Mouse (Mus musculus) embryonic facial prominence, embryonic 13.5 days (tissue): ENCODE measurements around the gene Gpr162. TPM values are rescaled to one million over a fixed set of nuclear protein-coding genes. Genes with fewer than 3 reads are reported as not detected.
"Not testable (repeated sequence)": the region's sequence is repeated elsewhere in the genome, so short reads cannot be mapped to it uniquely, and the experiment has no call there.

Source experiments
- ATAC-seq: fragments of 200-750 bp; cut with Nextera tagmentation; 2 replicates; pipeline ENCODE4 v1.8.0; 2017; ENCODE audit warnings: low read depth; ENCODE audit not compliant: insufficient number of reproducible peaks, insufficient read depth, low FRiP score, low TSS enrichment
- H3K27ac ChIP-seq: fragments of 300-500 bp; sonication (generic); 2 replicates; pipeline ENCODE4 v1.5.1; 2015; ENCODE audit warnings: moderate library complexity, mild to moderate bottlenecking, inconsistent platforms
- H3K27me3 ChIP-seq: fragments of 300-500 bp; sonication (generic); 2 replicates; pipeline ENCODE4 v1.6.1; 2015; ENCODE audit warnings: mild to moderate bottlenecking, inconsistent platforms
- H3K36me3 ChIP-seq: fragments of 300-500 bp; sonication (generic); 2 replicates; pipeline ENCODE4 v1.6.1; 2015; ENCODE audit warnings: mild to moderate bottlenecking, inconsistent platforms
- H3K4me1 ChIP-seq: fragments of 300-500 bp; sonication (generic); 2 replicates; pipeline ENCODE4 v1.6.1; 2015; ENCODE audit warnings: inconsistent platforms
- H3K4me2 ChIP-seq: fragments of 300-500 bp; sonication (generic); 2 replicates; pipeline ENCODE4 v1.6.1; 2015; ENCODE audit warnings: moderate library complexity, mild to moderate bottlenecking, inconsistent platforms
- H3K4me3 ChIP-seq: fragments of 300-500 bp; sonication (generic); 2 replicates; pipeline ENCODE4 v1.5.1; 2015; ENCODE audit warnings: mild to moderate bottlenecking, inconsistent platforms
- H3K9ac ChIP-seq: fragments of 300-500 bp; sonication (generic); 2 replicates; pipeline ENCODE4 v1.6.1; 2015; ENCODE audit warnings: mild to moderate bottlenecking, inconsistent platforms
- H3K9me3 ChIP-seq: fragments of 300-500 bp; sonication (generic); 2 replicates; pipeline ENCODE4 v1.6.1; 2016; ENCODE audit warnings: inconsistent platforms
- WGBS: fragments of 180-500 bp; shearing (Covaris S2); methylation state at CpG from one replicate; pipeline ENCODE4 v1.1.7; 2015; ENCODE audit warnings: mixed read lengths; 5-methylcytosine and 5-hydroxymethylcytosine counted together
- polyA plus RNA-seq: library from polyadenylated mRNA; unstranded; fragments of >200 nt; fragmentation: Nextera tagmentation; extraction: Ambion mirVana; gene quantifications from 2 replicates; pipeline ENCODE4 v1.2.1, GENCODE M21; 2015

The Gpr162 gene
- polyA plus RNA-seq, 1 experiment from 2014 or later, result 2.0 TPM

DNA sequence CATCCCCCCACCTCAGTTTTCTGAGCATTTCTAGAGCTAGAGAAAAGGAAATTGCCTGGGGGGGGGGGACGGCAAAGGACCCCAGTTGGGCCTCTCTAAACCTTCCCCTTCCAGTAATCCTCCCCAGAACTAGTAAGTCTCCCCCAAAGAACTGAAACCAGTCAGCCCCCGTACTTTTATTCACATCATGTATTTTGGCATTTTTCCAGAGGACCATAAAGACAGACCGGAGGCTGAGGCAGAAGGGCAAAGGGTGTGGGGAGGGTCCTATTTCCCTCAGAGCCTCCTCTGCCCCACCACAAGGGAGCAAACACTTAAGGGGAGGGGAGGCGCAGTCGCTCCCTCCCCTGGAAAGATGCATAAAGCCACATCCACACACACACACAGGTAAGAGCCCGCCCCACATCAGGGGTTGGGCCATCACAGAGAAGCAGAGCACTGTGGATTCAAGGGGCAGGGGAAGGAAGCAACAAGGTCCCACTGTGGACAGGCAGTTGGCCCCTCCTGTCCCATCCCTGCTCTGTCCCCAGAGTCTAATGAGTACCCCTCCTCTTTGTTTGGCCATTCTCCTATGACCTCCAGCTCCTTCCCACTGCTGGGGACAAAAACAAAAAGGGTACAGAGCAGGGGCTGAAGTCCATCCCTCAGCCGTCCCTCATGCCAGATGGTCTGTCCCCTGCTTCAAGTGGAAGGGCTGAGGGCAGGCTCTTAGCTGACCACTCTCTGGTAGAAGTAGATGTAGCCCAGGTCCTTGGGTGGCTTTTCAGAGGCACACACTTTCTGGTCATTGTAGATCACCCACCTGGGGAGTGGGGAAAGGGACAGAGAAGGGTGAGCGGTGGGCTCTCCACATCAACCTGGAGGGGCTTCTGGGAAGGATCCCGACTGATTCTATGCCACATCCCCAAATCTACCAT lies 48.7 kb downstream of the Gpr162 start:
- Histone ChIP-seq H3K9me3 (no peaks in the 10 kb centered on the region), H3K4me2 (peak overlapping the region; percentile 92; the same call in 1 of the 2 replicates), H3K4me1 (peaks cover 33% of the 10 kb centered on the region), H3K9ac (peak overlapping the region; percentile 89; the same call in 1 of the 2 replicates), H3K27me3 (no peaks in the 10 kb centered on the region), H3K4me3 (no peak overlapping the region), H3K36me3 (peaks cover 74% of the 10 kb centered on the region), H3K27ac (no peak overlapping the region; the same call in 1 of the 2 replicates)
- WGBS, result 72% methylated on average over 9 of the region's 9 CpGs
- ATAC-seq, result no peak

DNA sequence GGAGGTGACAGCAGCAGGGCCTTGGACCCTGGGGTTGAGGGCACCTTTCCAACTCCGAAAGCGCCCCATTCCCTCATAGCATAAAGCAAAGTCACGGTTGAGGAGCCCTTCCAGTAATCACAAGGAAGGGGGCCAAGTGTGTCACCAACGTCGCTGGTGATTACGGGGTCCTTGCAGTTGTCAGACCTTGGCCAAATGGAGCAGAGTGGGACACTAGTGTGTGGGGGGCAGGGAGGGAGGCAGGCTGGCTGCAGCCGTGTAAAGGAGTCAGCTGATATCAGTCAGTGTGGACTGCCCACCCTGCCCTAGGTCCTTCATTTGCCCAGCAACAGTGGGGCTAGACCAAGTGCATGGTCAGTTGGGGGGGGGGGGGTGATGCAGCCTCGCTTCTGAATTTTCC lies 49.3 kb downstream of the Gpr162 start:
- Histone ChIP-seq H3K27ac (peak overlapping the region; percentile 92), H3K9me3 (no peaks in the 10 kb centered on the region), H3K36me3 (peaks cover 69% of the 10 kb centered on the region), H3K4me2 (peak overlapping the region; percentile 92), H3K4me1 (peaks cover 40% of the 10 kb centered on the region), H3K9ac (peak overlapping the region; percentile 89), H3K27me3 (no peaks in the 10 kb centered on the region), H3K4me3 (peak overlapping the region; percentile 73)
- peak; percentile 8; the same call in 1 of the 2 replicates for ATAC-seq
- 44% methylated on average over 8 of the region's 8 CpGs for WGBS

DNA sequence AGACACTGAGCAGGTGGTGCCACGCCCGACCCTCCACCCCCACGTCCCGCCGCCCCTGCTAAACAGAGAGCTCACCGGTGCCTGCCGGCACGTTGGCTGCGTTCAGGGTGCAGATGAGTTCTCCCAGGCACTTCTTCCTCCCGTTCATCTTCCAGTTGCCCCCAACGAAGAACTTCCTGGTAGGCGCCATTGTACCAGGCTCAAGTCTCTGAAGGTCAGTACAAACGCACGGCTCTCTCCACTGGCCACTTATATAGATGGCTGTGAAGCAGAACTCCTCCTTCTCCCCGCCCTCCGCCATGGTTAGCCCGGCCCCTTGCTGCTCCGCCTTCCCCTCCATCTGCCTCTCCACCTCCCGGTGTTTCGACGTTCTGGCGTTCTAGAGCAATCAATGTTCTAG lies 49.9 kb downstream of the Gpr162 start, which contains the start of gene Tpi1:
Gene Tpi1, minus strand, starts transcription at position 364 of the 400 bp plus-strand sequence.
- H3K9me3 ChIP-seq, result no peaks in the 10 kb centered on the region
- 0% methylated on average over 22 of the region's 22 CpGs for WGBS
- no peaks in the 10 kb centered on the region for H3K27me3 ChIP-seq
- H3K9ac ChIP-seq, result peak within 1 kb of the TSS; percentile 89
- peaks cover 43% of the 10 kb centered on the region for H3K4me1 ChIP-seq
- peak within 1 kb of the TSS; percentile 73 for H3K4me3 ChIP-seq
- peak; percentile 88 for ATAC-seq
- peak within 1 kb of the TSS; percentile 92 for H3K4me2 ChIP-seq
- H3K27ac ChIP-seq, result peak within 1 kb of the TSS; percentile 92
- H3K36me3 ChIP-seq, result peaks cover 64% of the 10 kb centered on the region

DNA sequence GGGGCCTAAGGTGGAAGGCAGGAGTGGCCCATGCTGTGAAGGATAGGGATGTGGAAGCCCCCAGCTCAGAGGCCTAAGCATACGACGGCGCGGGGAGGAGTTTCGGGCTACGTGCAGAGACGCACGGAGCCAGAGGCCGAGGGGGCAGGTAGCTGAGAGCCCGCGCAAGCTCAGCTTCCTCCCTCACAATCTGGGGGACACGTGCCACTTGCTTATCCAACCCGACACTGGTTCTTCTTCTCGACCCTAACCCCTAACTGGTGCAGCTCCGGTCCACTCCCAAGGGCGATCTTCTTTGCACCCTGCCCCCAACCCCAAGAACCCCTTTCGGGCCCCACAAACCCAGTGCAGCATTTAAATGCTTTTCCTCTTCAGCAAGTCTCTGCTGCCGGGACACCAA lies 50.3 kb downstream of the Gpr162 start:
- Histone ChIP-seq H3K36me3 (peaks cover 59% of the 10 kb centered on the region), H3K27ac (peak overlapping the region; percentile 92), H3K4me3 (peak overlapping the region; percentile 73), H3K9ac (peak overlapping the region; percentile 89), H3K4me2 (peak overlapping the region; percentile 92), H3K27me3 (no peaks in the 10 kb centered on the region), H3K9me3 (no peaks in the 10 kb centered on the region), H3K4me1 (peaks cover 43% of the 10 kb centered on the region)
- peak; percentile 70 for ATAC-seq
- WGBS, result 0% methylated on average over 18 of the region's 18 CpGs

DNA sequence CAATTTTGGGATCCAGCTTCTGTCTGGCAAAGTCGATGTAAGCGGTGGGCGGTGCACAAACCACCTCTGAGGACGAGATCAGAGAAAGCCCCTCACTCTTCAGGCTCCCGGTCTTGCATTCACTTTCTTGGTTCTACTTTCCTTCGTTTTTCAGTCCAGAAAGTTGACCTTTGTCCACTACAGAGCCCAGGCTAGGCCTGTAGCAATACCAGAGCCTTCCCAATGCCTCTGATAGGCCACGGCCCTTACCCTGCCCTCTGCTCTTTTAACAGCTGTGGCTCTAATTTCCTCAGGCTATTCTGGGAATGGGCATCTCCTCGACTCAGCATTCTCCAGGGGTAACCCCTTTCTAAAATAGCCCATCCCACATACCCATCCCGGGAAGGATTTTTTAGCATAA lies 50.9 kb downstream of the Gpr162 start:
- H3K4me2 ChIP-seq, result peak overlapping the region; percentile 92
- H3K36me3 ChIP-seq, result peaks cover 53% of the 10 kb centered on the region
- no peaks in the 10 kb centered on the region for H3K27me3 ChIP-seq
- H3K9ac ChIP-seq, result peak overlapping the region; percentile 89
- H3K4me3 ChIP-seq, result peak overlapping the region; percentile 73
- no peaks in the 10 kb centered on the region for H3K9me3 ChIP-seq
- H3K27ac ChIP-seq, result peak overlapping the region; percentile 92
- 14% methylated on average over 9 of the region's 9 CpGs for WGBS
- peaks cover 47% of the 10 kb centered on the region for H3K4me1 ChIP-seq
- no peak for ATAC-seq

DNA sequence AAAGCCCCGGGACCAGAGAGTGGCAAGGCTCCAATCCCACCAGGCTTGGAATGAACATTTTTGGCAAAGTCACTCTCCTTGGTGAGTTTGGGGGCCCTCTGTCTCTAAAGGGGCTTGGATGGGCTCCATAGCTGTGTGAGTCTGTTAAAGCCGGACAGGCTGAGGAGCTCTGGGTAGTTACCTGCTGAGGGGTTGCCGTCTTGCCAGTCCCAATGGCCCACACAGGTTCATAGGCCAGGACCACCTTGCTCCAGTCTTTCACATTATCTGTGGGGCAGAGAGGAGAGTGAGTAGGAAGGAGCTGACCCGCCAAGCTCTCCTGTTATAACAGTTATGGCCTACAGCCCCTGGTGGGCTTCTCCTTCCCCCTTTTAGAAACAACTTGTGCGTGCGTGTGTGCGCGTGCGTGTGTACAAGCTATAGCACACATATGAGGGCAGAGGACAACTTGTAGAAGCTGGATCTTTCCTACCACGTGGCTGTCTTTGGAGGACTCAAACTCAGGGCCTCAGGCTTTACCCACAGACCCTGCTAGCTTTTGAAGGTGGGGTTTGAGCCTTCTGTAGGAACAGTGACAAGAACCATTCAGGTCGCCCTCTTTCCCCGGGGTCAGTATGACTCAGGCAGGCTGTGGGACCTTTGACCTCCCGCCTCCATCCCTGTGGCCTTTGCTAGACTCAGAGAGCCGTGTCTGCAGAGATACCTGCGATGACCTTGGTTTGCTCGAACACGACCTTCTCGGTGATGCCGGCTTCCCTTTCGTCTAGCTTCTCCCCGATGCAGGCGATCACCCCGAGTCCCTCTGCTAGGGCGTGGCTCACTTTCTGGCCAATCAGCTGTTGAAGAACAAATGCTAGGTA lies 51.9 kb downstream of the Gpr162 start:
- Histone ChIP-seq H3K4me3 (peak overlapping the region; percentile 73), H3K27ac (0 out of 2 replicates have a peak overlapping the region, but pooled peaks have one; percentile 92), H3K4me1 (peaks cover 47% of the 10 kb centered on the region), H3K9me3 (no peaks in the 10 kb centered on the region), H3K27me3 (no peaks in the 10 kb centered on the region), H3K9ac (peak overlapping the region; percentile 89), H3K4me2 (peak overlapping the region; percentile 92), H3K36me3 (peaks cover 44% of the 10 kb centered on the region)
- 78% methylated on average over 24 of the region's 24 CpGs for WGBS
- ATAC-seq, result no peak

DNA sequence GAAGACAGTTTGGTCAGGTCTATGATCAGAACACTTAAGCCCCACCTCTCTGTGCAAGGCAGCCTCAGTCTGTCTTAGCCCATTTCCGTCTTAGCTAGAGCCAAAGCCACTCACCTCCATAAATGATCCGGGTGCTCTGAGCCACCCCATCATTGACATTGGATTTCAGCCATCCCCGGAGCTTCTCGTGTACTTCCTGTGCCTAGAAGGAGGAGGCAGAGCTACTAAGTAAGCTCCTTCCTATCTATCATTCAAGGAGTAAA lies 52.4 kb downstream of the Gpr162 start:
- Histone ChIP-seq H3K36me3 (peaks cover 38% of the 10 kb centered on the region), H3K9me3 (no peaks in the 10 kb centered on the region), H3K9ac (no peak overlapping the region), H3K27ac (no peak overlapping the region), H3K27me3 (no peaks in the 10 kb centered on the region), H3K4me2 (no peak overlapping the region), H3K4me3 (no peak overlapping the region), H3K4me1 (peaks cover 52% of the 10 kb centered on the region)
- no peak for ATAC-seq
- WGBS, result 85% methylated on average over 4 of the region's 4 CpGs

DNA sequence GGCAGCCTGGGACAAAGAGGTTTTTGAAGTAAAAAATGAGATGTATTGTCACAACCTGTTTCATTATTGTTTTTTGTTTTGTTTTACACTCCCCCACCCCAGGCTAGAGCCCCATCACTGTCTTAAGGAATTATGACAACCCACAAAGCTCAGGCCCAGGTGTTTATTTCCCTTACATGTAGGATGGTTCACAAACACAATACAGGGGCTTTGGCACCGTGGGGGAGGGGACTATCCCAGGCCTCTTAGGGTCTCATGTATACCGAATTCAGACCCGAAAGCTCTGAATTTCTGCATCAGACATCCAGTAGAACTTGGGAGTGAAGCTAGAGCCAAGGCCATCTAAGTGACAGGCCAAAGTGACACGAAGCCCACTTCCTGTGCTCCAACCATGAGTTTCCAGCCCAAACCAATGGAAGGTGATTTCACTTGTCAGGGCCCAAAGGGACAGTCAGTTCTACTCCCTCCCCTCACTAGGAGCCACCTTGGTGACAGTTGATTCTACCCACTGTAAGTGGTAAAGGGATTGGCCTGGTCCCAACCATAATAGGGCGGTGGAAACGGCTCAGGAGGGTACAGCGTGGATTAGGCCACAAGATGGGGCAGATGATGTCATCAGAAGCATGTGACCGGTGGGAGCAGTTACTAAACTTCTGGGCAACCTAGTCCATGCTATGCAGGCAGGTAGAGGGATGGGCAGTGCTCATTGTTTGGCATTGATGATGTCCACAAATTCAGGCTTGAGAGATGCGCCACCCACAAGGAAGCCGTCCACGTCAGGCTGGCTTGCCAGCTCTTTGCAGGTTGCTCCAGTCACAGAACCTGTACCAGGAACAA lies 53.0 kb downstream of the Gpr162 start:
- not testable (repeated sequence) for H3K27me3 ChIP-seq, H3K4me3 ChIP-seq, H3K9me3 ChIP-seq, H3K9ac ChIP-seq, H3K27ac ChIP-seq, ATAC-seq
- Histone ChIP-seq H3K4me2 (peak overlapping the region; percentile 97; the same call in 1 of the 2 replicates), H3K4me1 (peaks cover 57% of the 10 kb centered on the region), H3K36me3 (peaks cover 32% of the 10 kb centered on the region)
- WGBS, result 87% methylated on average over 11 of the region's 11 CpGs

DNA sequence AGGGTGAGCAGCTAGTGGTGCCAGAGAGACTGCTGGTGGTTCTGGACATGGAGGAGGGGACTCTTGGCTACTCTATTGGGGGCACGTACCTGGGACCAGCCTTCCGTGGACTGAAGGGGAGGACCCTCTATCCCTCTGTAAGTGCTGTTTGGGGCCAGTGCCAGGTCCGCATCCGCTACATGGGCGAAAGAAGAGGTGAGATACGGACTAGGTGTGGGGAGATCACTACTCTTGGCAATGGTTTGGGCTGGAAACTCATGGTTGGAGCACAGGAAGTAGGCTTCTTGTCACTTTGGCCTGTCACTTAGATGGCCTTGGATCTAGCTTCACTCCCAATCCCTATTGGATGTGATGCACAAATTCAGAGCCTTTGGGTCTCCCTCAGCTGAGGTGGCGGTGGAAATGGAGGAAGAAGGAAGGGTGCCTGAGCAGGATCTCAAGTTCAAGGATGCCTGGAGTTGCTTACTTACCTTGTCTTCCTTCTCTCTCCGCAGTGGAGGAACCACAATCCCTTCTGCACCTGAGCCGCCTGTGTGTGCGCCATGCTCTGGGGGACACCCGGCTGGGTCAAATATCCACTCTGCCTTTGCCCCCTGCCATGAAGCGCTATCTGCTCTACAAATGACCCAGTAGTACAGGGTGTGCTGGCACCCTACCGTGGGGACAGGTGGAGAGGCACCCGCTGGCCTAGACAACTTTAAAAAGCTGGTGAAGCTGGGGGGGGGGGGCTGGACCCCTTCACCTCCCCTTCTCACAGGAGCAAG lies 53.8 kb downstream of the Gpr162 start:
- H3K36me3 ChIP-seq, result peaks cover 24% of the 10 kb centered on the region
- H3K27ac ChIP-seq, result peak overlapping the region; percentile 92
- peak overlapping the region; percentile 97 for H3K4me2 ChIP-seq
- H3K9ac ChIP-seq, result peak overlapping the region; percentile 74
- peaks cover 61% of the 10 kb centered on the region for H3K4me1 ChIP-seq
- peak overlapping the region; percentile 58 for H3K4me3 ChIP-seq
- H3K9me3 ChIP-seq, result no peaks in the 10 kb centered on the region
- ATAC-seq, result no peak
- H3K27me3 ChIP-seq, result no peaks in the 10 kb centered on the region
- WGBS, result 42% methylated on average over 14 of the region's 14 CpGs

DNA sequence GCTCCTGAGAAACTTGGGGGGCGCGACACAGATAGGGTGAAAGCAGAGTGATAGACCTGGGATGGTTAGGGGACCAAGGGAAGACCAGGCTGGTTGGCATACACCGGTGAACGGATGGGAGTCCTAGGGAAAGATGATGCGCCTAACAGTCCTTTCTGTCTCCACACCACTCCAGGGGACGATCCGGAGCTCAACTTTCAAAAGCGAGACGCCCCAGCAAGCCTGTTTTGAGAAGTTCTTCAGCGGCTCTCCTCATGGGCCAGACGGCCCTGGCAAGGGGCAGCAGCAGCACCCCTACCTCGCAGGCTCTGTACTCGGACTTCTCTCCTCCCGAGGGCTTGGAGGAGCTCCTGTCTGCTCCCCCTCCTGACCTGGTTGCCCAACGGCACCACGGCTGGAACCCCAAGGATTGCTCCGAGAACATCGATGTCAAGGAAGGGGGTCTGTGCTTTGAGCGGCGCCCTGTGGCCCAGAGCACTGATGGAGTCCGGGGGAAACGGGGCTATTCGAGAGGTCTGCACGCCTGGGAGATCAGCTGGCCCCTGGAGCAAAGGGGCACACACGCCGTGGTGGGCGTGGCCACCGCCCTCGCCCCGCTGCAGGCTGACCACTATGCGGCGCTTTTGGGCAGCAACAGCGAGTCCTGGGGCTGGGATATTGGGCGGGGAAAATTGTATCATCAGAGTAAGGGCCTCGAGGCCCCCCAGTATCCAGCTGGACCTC lies 54.6 kb downstream of the Gpr162 start:
- no peaks in the 10 kb centered on the region for H3K9me3 ChIP-seq
- ATAC-seq, result no peak

More for the DNA sequence above, 54.6 kb downstream of the Gpr162 start:
- H3K9ac ChIP-seq, result peak overlapping the region; percentile 74
- peak overlapping the region; percentile 97 for H3K4me2 ChIP-seq
- peak overlapping the region; percentile 92 for H3K27ac ChIP-seq
- H3K4me3 ChIP-seq, result peak overlapping the region; percentile 58
- peaks cover 54% of the 10 kb centered on the region for H3K4me1 ChIP-seq
- H3K27me3 ChIP-seq, result no peaks in the 10 kb centered on the region
- H3K36me3 ChIP-seq, result peaks cover 24% of the 10 kb centered on the region
- under 1% methylated on average over 35 of the region's 35 CpGs for WGBS
